Mouse (Mus musculus): ENCODE measurements at regions not wholly inside any gene's neighbourhood (a gene's known extent, or its start where the extent isn't known, plus 50 kb on each side); places are given as distances from the start of the nearest gene placed in this dataset.

- ATAC-seq: no peak
- Histone ChIP-seq H3K9me3 (replicated peaks) (no peaks in the 10 kb centered on the region), H3K9ac (no peak overlapping the region), H3K27ac (no peak overlapping the region), H3K4me3 (no peak overlapping the region), H3K4me2 (no peak overlapping the region), H3K27me3 (replicated peaks) (no peaks in the 10 kb centered on the region), H3K4me1 (no peaks in the 10 kb centered on the region), H3K36me3 (no peaks in the 10 kb centered on the region)
- WGBS (ENCODE audit: insufficient replicate concordance): 54% methylated on average over 5 of the region's 5 CpGs
These were observed 68.8 kb downstream of the Cxcl12 start for GRCm38 (mm10) chr6:117237096-117237495.

GRCm38 (mm10) chr6:117241206-117241605 lies 72.9 kb downstream of the Cxcl12 start:
- 34% methylated on average over 3 of the region's 3 CpGs for WGBS (ENCODE audit: insufficient replicate concordance)
- Histone ChIP-seq H3K4me2 (no peak overlapping the region), H3K9ac (no peak overlapping the region), H3K9me3 (replicated peaks) (no peaks in the 10 kb centered on the region), H3K27ac (no peak overlapping the region), H3K36me3 (no peaks in the 10 kb centered on the region), H3K4me3 (no peak overlapping the region), H3K4me1 (no peaks in the 10 kb centered on the region), H3K27me3 (replicated peaks) (peaks cover 9% of the 10 kb centered on the region; the same call in 1 of the 2 replicates)
- no peak for ATAC-seq

DNA sequence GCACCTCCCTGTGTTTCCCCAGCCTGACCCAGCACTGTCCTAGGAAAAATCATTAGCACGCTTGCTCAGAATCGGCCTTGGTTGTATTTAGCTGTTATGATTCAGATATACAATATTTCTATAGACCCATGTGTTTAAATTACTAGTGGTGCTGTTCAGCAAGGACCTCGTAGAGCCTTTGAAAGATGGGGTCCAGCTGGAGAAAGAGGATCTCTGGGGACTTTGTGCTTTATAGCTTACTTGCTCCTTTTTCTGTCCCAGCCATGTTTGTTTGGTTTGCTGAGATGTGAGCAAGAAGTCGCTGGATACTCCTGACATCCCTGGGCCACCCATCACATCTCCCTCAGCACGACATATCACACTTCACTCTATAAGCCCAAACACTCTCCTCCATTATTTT lies 77.1 kb downstream of the Cxcl12 start:
- Histone ChIP-seq H3K4me1 (no peaks in the 10 kb centered on the region), H3K27ac (no peak overlapping the region), H3K9me3 (replicated peaks) (no peaks in the 10 kb centered on the region), H3K9ac (no peak overlapping the region), H3K4me3 (no peak overlapping the region), H3K27me3 (replicated peaks) (peaks cover 9% of the 10 kb centered on the region; the same call in 1 of the 2 replicates), H3K4me2 (no peak overlapping the region), H3K36me3 (no peaks in the 10 kb centered on the region)
- no peak for ATAC-seq
- WGBS (ENCODE audit: insufficient replicate concordance): 64% methylated on average over 5 of the region's 5 CpGs

DNA sequence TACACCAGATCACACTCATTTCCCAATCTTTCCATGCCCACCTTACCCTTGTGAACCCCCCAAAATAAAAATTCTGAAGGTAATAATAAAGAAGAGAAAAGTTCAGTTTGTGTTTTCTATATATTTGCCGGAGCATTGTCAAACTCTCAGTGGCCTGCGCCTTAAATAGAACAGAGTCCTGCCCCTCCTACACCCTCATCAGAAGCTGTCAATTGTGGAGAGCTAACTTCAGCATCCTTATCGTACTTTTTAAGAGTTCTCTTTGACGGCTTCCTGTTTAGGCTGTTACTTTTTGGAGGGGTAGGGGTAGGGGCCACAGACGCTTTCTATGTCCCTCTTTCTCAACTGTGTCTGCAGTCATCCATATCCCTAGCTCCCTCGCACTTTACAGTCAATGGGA lies 77.5 kb downstream of the Cxcl12 start:
- H3K9me3 ChIP-seq (replicated peaks): no peaks in the 10 kb centered on the region
- WGBS (ENCODE audit: insufficient replicate concordance): 39% methylated on average over 6 of the region's 6 CpGs
- peaks cover 9% of the 10 kb centered on the region; the same call in 1 of the 2 replicates for H3K27me3 ChIP-seq (replicated peaks)
- H3K4me1 ChIP-seq: no peaks in the 10 kb centered on the region
- H3K27ac ChIP-seq: no peak overlapping the region
- no peak overlapping the region for H3K4me3 ChIP-seq
- no peak for ATAC-seq
- no peaks in the 10 kb centered on the region for H3K36me3 ChIP-seq
- no peak overlapping the region for H3K9ac ChIP-seq
- H3K4me2 ChIP-seq: no peak overlapping the region

GRCm38 (mm10) chr6:117249230-117249921 lies 81.0 kb downstream of the Cxcl12 start:
- Histone ChIP-seq H3K4me1 (no peaks in the 10 kb centered on the region), H3K4me3 (no peak overlapping the region), H3K9me3 (replicated peaks) (no peaks in the 10 kb centered on the region), H3K27ac (no peak overlapping the region), H3K36me3 (no peaks in the 10 kb centered on the region), H3K9ac (no peak overlapping the region), H3K4me2 (no peak overlapping the region), H3K27me3 (replicated peaks) (no peaks in the 10 kb centered on the region)
- no peak for ATAC-seq
- WGBS (ENCODE audit: insufficient replicate concordance): 62% methylated on average over 18 of the region's 18 CpGs

GRCm38 (mm10) chr6:117250051-117250450 lies 81.7 kb downstream of the Cxcl12 start:
- Histone ChIP-seq H3K4me2 (no peak overlapping the region), H3K4me1 (no peaks in the 10 kb centered on the region)
- 18% methylated on average over 2 of the region's 2 CpGs for WGBS (ENCODE audit: insufficient replicate concordance)

GRCm38 (mm10) chr6:117251383-117251925 lies 83.1 kb downstream of the Cxcl12 start:
- 61% methylated on average over 12 of the region's 12 CpGs for WGBS (ENCODE audit: insufficient replicate concordance)
- Histone ChIP-seq H3K9me3 (replicated peaks) (no peaks in the 10 kb centered on the region), H3K4me3 (no peak overlapping the region), H3K4me2 (no peak overlapping the region), H3K9ac (no peak overlapping the region), H3K27ac (no peak overlapping the region), H3K4me1 (no peaks in the 10 kb centered on the region), H3K27me3 (replicated peaks) (no peaks in the 10 kb centered on the region), H3K36me3 (no peaks in the 10 kb centered on the region)
- no peak for ATAC-seq

More at GRCm38 (mm10) chr6:117250051-117250450, 81.7 kb downstream of the Cxcl12 start:
- Histone ChIP-seq H3K27ac (no peak overlapping the region), H3K4me3 (no peak overlapping the region), H3K36me3 (no peaks in the 10 kb centered on the region), H3K9me3 (replicated peaks) (no peaks in the 10 kb centered on the region), H3K9ac (no peak overlapping the region), H3K27me3 (replicated peaks) (no peaks in the 10 kb centered on the region)
- no peak for ATAC-seq

- no peak overlapping the region for H3K4me3 ChIP-seq
- H3K27me3 ChIP-seq (replicated peaks): no peaks in the 10 kb centered on the region
- no peak overlapping the region for H3K4me2 ChIP-seq
- ATAC-seq: no peak
- H3K36me3 ChIP-seq: no peaks in the 10 kb centered on the region
- WGBS (ENCODE audit: insufficient replicate concordance): 26% methylated on average over 2 of the region's 2 CpGs
- no peaks in the 10 kb centered on the region for H3K9me3 ChIP-seq (replicated peaks)
- H3K4me1 ChIP-seq: no peaks in the 10 kb centered on the region
- H3K27ac ChIP-seq: no peak overlapping the region
- no peak overlapping the region for H3K9ac ChIP-seq
These were observed 84.0 kb downstream of the Cxcl12 start for GRCm38 (mm10) chr6:117252361-117252760.

DNA sequence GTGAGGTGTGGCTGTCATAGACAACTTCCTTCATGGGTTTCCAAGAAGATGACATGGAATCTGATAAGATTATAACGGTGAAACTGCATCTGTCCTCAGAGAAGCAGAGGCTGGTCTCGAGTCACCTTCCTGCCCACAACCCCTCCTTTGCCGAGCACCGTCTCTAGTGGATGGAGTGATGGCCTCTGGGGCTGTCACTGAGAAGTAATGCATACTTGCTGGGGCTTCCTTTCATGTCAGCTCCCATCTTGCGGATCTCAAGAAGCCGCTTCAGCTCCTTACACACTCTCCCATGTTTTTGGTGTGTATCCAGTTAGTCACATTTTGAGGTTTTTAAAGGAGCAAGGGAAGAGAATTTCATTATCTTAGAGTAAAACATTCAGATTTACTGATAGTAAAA lies 84.7 kb downstream of the Cxcl12 start:
- Histone ChIP-seq H3K9me3 (replicated peaks) (no peaks in the 10 kb centered on the region), H3K27ac (no peak overlapping the region), H3K27me3 (replicated peaks) (no peaks in the 10 kb centered on the region), H3K4me2 (no peak overlapping the region), H3K4me3 (no peak overlapping the region), H3K36me3 (no peaks in the 10 kb centered on the region), H3K9ac (no peak overlapping the region), H3K4me1 (no peaks in the 10 kb centered on the region)
- no peak for ATAC-seq
- WGBS (ENCODE audit: insufficient replicate concordance): 47% methylated on average over 6 of the region's 6 CpGs

DNA sequence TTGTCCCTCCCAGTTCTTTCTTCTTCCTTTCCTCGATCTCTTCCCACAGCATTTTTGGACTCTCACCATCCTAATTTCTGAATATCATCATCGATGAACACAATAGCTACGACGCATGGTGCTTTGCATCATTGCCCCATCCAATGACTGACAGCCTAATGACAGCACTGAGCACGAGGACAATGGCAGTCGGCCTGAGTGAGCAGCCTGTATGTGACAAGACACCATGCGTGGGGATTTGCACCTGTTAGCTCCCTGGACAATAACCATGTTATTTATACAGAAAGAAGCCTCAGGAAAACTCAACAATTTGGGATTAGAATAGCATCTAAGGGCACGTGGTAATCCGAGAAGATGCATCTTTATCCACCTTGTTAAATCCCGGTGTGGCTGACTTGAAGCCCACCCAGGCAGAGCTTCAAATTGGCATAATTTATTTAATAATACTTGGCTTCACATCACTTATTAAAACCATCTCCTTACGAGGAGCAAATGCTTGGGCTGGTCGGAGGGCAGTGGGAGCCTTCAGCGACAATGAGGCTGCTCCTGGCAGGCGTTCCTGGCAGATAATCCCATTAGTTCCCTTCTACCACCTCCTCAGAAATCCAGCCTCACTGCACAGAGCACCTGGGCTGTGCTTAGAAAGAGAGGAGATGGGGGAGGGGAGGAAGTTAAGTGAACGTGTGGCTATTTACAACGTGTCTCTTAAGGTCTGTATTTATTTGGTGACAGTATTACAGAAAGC lies 85.4 kb downstream of the Cxcl12 start:
- WGBS (ENCODE audit: insufficient replicate concordance): 44% methylated on average over 16 of the region's 16 CpGs

GRCm38 (mm10) chr6:117254620-117255228 lies 86.4 kb downstream of the Cxcl12 start:
- no peak overlapping the region for H3K9ac ChIP-seq
- no peaks in the 10 kb centered on the region for H3K4me1 ChIP-seq
- H3K4me3 ChIP-seq: no peak overlapping the region
- no peak overlapping the region for H3K27ac ChIP-seq
- no peaks in the 10 kb centered on the region for H3K27me3 ChIP-seq (replicated peaks)
- 61% methylated on average over 3 of the region's 3 CpGs for WGBS (ENCODE audit: insufficient replicate concordance)
- H3K36me3 ChIP-seq: no peaks in the 10 kb centered on the region
- no peak for ATAC-seq
- H3K9me3 ChIP-seq (replicated peaks): no peaks in the 10 kb centered on the region
- H3K4me2 ChIP-seq: no peak overlapping the region

More for the DNA sequence above, 85.4 kb downstream of the Cxcl12 start:
- Histone ChIP-seq H3K4me1 (no peaks in the 10 kb centered on the region), H3K27ac (no peak overlapping the region), H3K36me3 (no peaks in the 10 kb centered on the region), H3K4me3 (no peak overlapping the region), H3K9ac (no peak overlapping the region), H3K4me2 (no peak overlapping the region), H3K9me3 (replicated peaks) (no peaks in the 10 kb centered on the region), H3K27me3 (replicated peaks) (no peaks in the 10 kb centered on the region)
- ATAC-seq: no peak
